Mouse (Mus musculus): ENCODE results near the gene Habp4. TPM values are rescaled to one million over a fixed set of nuclear protein-coding genes. Genes with fewer than 3 reads are reported as not detected.

The Habp4 gene
- polyA plus RNA-seq, 1 experiment: 19.1 TPM

DNA sequence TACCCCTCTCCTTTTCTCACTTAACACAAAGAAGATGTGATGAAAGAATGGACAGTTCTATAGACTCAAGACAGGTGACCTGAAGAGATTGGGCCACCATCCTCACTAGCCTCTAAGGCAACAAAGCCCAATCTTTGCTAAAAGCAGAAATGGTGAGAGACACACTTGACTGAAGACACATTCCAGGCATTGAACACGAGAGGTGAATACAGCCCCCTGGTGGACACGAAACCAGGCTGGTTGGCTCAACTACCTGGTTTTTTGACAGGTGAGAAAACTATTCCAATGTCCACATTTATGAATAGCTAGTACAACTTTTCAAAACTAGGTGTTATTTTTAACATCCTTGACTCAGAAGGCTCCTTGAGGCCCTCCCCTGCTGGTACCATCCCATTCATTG, 43.1 kb downstream of the Habp4 start:
- peaks cover 20% of the 10 kb centered on the region for H3K36me3 ChIP-seq (ENCODE audit: control insufficient read depth, insufficient read depth)
- no peaks in the 10 kb centered on the region for H3K79me2 ChIP-seq (ENCODE audit: control insufficient read depth, insufficient read depth)
- TF ChIP-seq MYOG (IDR thresholded peaks at IDR 0.05; ENCODE audit: control insufficient read depth, extremely low read depth, insufficient read length) (no peak), MYOD1 (IDR thresholded peaks at IDR 0.05; ENCODE audit: control insufficient read depth, insufficient read length, low read depth) (no peak), CTCF (IDR thresholded peaks at IDR 0.05; ENCODE audit: control insufficient read depth, insufficient read depth, insufficient read length) (no peak), CEBPB (IDR thresholded peaks at IDR 0.05; ENCODE audit: low read depth) (no peak), FOSL1 (IDR thresholded peaks at IDR 0.05; ENCODE audit: insufficient read depth, low read length, poor library complexity, severe bottlenecking) (no peak), USF1 (IDR thresholded peaks at IDR 0.05; ENCODE audit: low read depth) (no peak), MAX (IDR thresholded peaks at IDR 0.05) (no peak)
- H3ac ChIP-seq (ENCODE audit: control insufficient read depth, insufficient read length, low read depth): no peak overlapping the region
- H3K27me3 ChIP-seq (ENCODE audit: control insufficient read depth, insufficient read depth, insufficient read length): no peaks in the 10 kb centered on the region
- H3K79me3 ChIP-seq (ENCODE audit: low read depth): no peaks in the 10 kb centered on the region
- H3K4me3 ChIP-seq (ENCODE audit: insufficient read depth, poor library complexity, severe bottlenecking): no peak overlapping the region

DNA sequence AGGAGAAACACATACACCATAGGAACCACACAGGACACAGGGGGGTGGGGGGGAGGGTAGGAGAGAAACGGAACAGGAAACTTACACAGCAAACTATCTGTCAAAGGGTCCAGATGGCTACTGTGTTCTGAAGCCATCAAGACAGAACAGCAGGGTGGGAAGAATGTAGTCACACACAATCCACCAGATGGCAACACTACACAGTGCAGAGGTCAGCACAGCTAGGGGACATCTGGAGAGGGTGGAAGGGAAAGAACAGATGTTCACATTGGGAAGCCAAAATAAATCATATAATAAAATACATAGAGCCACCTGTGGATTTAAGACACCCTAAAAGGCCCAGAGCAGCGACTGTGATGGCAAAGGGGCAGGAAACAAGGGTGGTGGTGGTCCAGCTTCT, 43.6 kb downstream of the Habp4 start:
- H3K27me3 ChIP-seq (ENCODE audit: control insufficient read depth, insufficient read depth, insufficient read length): no peaks in the 10 kb centered on the region
- H3K4me3 ChIP-seq (ENCODE audit: insufficient read depth, poor library complexity, severe bottlenecking): no peak overlapping the region
- TF ChIP-seq MYOD1 (IDR thresholded peaks at IDR 0.05; ENCODE audit: control insufficient read depth, insufficient read length, low read depth) (no peak), USF1 (IDR thresholded peaks at IDR 0.05; ENCODE audit: low read depth) (no peak), CTCF (IDR thresholded peaks at IDR 0.05; ENCODE audit: control insufficient read depth, insufficient read depth, insufficient read length) (no peak), FOSL1 (IDR thresholded peaks at IDR 0.05; ENCODE audit: insufficient read depth, low read length, poor library complexity, severe bottlenecking) (no peak), CEBPB (IDR thresholded peaks at IDR 0.05; ENCODE audit: low read depth) (no peak), MAX (IDR thresholded peaks at IDR 0.05) (no peak), MYOG (IDR thresholded peaks at IDR 0.05; ENCODE audit: control insufficient read depth, extremely low read depth, insufficient read length) (no peak)
- H3K36me3 ChIP-seq (ENCODE audit: control insufficient read depth, insufficient read depth): peaks cover 18% of the 10 kb centered on the region
- H3K79me3 ChIP-seq (ENCODE audit: low read depth): no peaks in the 10 kb centered on the region
- H3K79me2 ChIP-seq (ENCODE audit: control insufficient read depth, insufficient read depth): no peaks in the 10 kb centered on the region
- no peak overlapping the region for H3ac ChIP-seq (ENCODE audit: control insufficient read depth, insufficient read length, low read depth)

DNA sequence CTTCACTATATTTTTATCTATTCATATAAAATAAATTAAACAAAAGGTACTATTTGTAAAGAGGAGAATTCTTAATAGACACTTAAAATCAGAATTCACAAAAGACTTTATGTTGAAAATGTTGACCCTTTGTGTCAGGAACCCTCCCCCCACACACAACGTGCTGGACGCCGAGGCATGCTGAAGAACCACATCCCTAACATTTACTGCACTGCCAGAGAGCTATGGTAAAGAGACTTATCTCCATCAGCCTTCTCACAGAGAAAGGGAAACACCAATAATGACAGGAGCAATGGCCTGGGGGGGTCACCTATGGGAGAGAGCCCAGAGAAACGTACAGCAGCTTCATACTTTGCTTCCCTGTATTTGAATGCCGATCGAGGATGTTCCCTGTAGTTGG, 46.5 kb downstream of the Habp4 start:
- TF ChIP-seq MYOD1 (IDR thresholded peaks at IDR 0.05; ENCODE audit: control insufficient read depth, insufficient read length, low read depth): no peak
- TF ChIP-seq MYOG (IDR thresholded peaks at IDR 0.05; ENCODE audit: control insufficient read depth, extremely low read depth, insufficient read length): no peak
- no peak for TF ChIP-seq USF1 (IDR thresholded peaks at IDR 0.05; ENCODE audit: low read depth)
- no peak for TF ChIP-seq CEBPB (IDR thresholded peaks at IDR 0.05; ENCODE audit: low read depth)
- TF ChIP-seq FOSL1 (IDR thresholded peaks at IDR 0.05; ENCODE audit: insufficient read depth, low read length, poor library complexity, severe bottlenecking): no peak
- TF ChIP-seq CTCF (IDR thresholded peaks at IDR 0.05; ENCODE audit: control insufficient read depth, insufficient read depth, insufficient read length): no peak
- TF ChIP-seq MAX (IDR thresholded peaks at IDR 0.05): no peak
- Histone ChIP-seq H3K79me3 (ENCODE audit: low read depth) (no peaks in the 10 kb centered on the region), H3K4me3 (ENCODE audit: insufficient read depth, poor library complexity, severe bottlenecking) (no peak overlapping the region), H3K27me3 (ENCODE audit: control insufficient read depth, insufficient read depth, insufficient read length) (no peaks in the 10 kb centered on the region), H3K36me3 (ENCODE audit: control insufficient read depth, insufficient read depth) (peaks cover 9% of the 10 kb centered on the region), H3ac (ENCODE audit: control insufficient read depth, insufficient read length, low read depth) (no peak overlapping the region), H3K79me2 (ENCODE audit: control insufficient read depth, insufficient read depth) (no peaks in the 10 kb centered on the region)

DNA sequence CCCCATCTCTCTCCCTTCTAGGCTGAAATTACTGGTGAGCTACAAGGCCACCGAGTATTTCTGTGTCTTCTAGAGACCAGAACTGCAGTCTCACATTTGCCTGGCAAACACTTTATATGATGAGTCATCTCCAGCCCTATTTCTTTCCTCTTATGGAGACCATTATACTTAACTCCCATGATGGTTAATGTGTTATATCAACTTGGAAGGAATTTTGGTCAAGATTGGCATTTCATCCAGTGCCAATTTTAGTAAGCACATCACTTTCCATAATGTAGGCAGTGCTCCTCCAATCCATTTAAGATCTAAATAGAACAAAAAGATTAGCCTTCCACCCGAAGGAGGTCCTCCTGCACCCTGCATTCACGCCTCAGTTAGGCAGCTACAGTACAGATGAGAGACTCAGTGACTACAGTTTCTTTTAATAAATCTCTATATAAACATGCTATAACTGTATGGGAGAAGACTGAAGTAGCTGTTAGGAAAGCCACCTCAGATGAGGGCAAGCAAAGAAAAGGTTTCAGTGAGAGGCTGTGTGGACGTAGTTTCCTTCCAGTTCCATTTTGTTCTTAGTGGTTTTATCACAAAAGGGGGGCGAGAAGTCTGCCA, 50.5 kb downstream of the Habp4 start:
- no peaks in the 10 kb centered on the region for H3K79me2 ChIP-seq (ENCODE audit: control insufficient read depth, insufficient read depth)
- no peak overlapping the region for H3K4me3 ChIP-seq (ENCODE audit: insufficient read depth, poor library complexity, severe bottlenecking)
- H3K27me3 ChIP-seq (ENCODE audit: control insufficient read depth, insufficient read depth, insufficient read length): no peaks in the 10 kb centered on the region
- H3K36me3 ChIP-seq (ENCODE audit: control insufficient read depth, insufficient read depth): peaks cover 4% of the 10 kb centered on the region
- no peak for TF ChIP-seq FOSL1 (IDR thresholded peaks at IDR 0.05; ENCODE audit: insufficient read depth, low read length, poor library complexity, severe bottlenecking)
- no peak for TF ChIP-seq MYOD1 (IDR thresholded peaks at IDR 0.05; ENCODE audit: control insufficient read depth, insufficient read length, low read depth)
- no peak for TF ChIP-seq USF1 (IDR thresholded peaks at IDR 0.05; ENCODE audit: low read depth)
- no peak for TF ChIP-seq CEBPB (IDR thresholded peaks at IDR 0.05; ENCODE audit: low read depth)
- no peak for TF ChIP-seq MAX (IDR thresholded peaks at IDR 0.05)
- TF ChIP-seq CTCF (IDR thresholded peaks at IDR 0.05; ENCODE audit: control insufficient read depth, insufficient read depth, insufficient read length): no peak
- no peak for TF ChIP-seq MYOG (IDR thresholded peaks at IDR 0.05; ENCODE audit: control insufficient read depth, extremely low read depth, insufficient read length)
- H3K79me3 ChIP-seq (ENCODE audit: low read depth): no peaks in the 10 kb centered on the region
- no peak overlapping the region for H3ac ChIP-seq (ENCODE audit: control insufficient read depth, insufficient read length, low read depth)

DNA sequence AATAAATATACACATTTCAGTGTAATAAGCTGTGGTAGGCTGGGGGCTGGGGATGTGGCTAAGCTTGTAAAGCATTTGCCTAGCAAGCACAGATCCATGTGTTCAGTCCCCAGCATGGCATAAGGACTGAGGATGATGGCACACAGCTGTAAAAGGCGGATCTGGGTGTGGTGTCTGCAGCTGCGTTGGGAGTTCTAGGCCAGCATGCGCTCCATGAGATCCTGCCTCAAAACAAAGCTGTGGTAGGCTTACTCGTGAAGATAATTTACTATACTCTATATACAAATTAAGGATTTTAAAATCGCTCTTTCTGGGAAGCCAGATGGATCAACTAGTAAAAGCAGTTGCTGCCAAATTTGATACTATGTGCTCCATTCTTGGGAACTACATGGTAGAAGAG, 53.3 kb downstream of the Habp4 start:
- no peak for TF ChIP-seq MYOD1 (IDR thresholded peaks at IDR 0.05; ENCODE audit: control insufficient read depth, insufficient read length, low read depth)
- TF ChIP-seq FOSL1 (IDR thresholded peaks at IDR 0.05; ENCODE audit: insufficient read depth, low read length, poor library complexity, severe bottlenecking): no peak
- no peak for TF ChIP-seq MYOG (IDR thresholded peaks at IDR 0.05; ENCODE audit: control insufficient read depth, extremely low read depth, insufficient read length)
- Histone ChIP-seq H3K79me3 (ENCODE audit: low read depth) (no peaks in the 10 kb centered on the region), H3K79me2 (ENCODE audit: control insufficient read depth, insufficient read depth) (no peaks in the 10 kb centered on the region), H3K36me3 (ENCODE audit: control insufficient read depth, insufficient read depth) (peaks cover 4% of the 10 kb centered on the region), H3ac (ENCODE audit: control insufficient read depth, insufficient read length, low read depth) (no peak overlapping the region), H3K4me3 (ENCODE audit: insufficient read depth, poor library complexity, severe bottlenecking) (no peak overlapping the region), H3K27me3 (ENCODE audit: control insufficient read depth, insufficient read depth, insufficient read length) (no peaks in the 10 kb centered on the region)

DNA sequence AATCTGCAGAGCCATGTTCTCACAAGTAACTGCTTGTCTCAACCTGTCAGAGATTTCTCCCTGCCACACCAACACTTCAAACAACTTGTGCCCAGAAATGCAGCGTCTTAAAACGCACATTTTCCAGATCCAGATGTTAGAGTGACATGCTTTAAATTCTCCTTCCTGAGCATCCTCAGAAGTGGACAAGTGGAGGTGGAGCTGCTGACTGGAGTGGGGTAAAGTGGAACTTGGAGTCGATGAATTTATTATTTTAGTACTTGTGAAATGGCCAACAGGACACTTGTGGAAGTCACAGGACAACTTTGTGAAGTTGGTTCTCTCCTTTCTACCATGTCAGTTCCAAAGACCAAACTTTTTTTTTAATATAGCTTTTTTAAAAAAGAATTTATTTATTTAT, 64.1 kb downstream of the Habp4 start:
- no peaks in the 10 kb centered on the region for H3K79me3 ChIP-seq (ENCODE audit: low read depth)
- no peaks in the 10 kb centered on the region for H3K27me3 ChIP-seq (ENCODE audit: control insufficient read depth, insufficient read depth, insufficient read length)
- no peaks in the 10 kb centered on the region for H3K79me2 ChIP-seq (ENCODE audit: control insufficient read depth, insufficient read depth)
- TF ChIP-seq CTCF (IDR thresholded peaks at IDR 0.05; ENCODE audit: control insufficient read depth, insufficient read depth, insufficient read length): no peak
- TF ChIP-seq CEBPB (IDR thresholded peaks at IDR 0.05; ENCODE audit: low read depth): no peak
- no peak for TF ChIP-seq MAX (IDR thresholded peaks at IDR 0.05)
- no peak for TF ChIP-seq MYOD1 (IDR thresholded peaks at IDR 0.05; ENCODE audit: control insufficient read depth, insufficient read length, low read depth)
- no peak for TF ChIP-seq MYOG (IDR thresholded peaks at IDR 0.05; ENCODE audit: control insufficient read depth, extremely low read depth, insufficient read length)
- no peak overlapping the region for H3ac ChIP-seq (ENCODE audit: control insufficient read depth, insufficient read length, low read depth)
- H3K4me3 ChIP-seq (ENCODE audit: insufficient read depth, poor library complexity, severe bottlenecking): no peak overlapping the region
- no peaks in the 10 kb centered on the region for H3K36me3 ChIP-seq (ENCODE audit: control insufficient read depth, insufficient read depth)
